Mouse (Mus musculus) layer of hippocampus, adult 8-10 months (tissue): ENCODE data around the gene Otog. TPM values are rescaled to one million over a fixed set of nuclear protein-coding genes. Genes with fewer than 3 reads are reported as not detected.

ENCODE experiments used
- DNase-seq, 2 experiments: peaks; one replicate each; pipeline ENCODE4 v3.0.0; 2022; ENCODE audit warnings: low spot score in 2 of 2
- total RNA-seq, 4 experiments: library from RNA; stranded (reverse); gene quantifications; 2 replicates each; pipeline ENCODE4 v1.2.4; 2022

Otog gene
- under 1 TPM in 3 of 4 experiments, not detected in 1; 0.19 to 0.27 (median 0.23) TPM for total RNA-seq

DNA sequence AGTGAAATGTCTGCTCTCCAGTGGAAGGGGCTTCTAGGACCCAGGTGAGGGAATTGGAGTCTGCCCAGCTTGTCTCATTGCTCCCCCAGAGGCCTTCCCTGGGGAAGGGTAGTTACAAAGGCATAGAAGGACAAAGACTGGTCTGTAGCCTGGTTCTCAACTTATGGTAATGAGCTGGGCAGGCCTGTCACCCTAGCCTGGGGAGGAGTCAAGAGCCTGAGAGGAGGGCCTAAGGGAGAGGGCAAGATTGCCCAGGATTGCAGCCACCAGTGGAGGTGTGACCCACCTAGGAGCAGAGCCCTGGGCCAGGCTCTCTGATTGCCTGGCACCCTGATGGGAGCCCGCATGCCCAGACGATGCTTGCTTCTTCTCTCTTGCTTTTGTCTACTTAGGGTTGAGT, at the start of gene Otog:
Gene Otog (plus strand): TSS at position 292 of the 400 bp plus-strand sequence.
- no peak for DNase-seq

DNA sequence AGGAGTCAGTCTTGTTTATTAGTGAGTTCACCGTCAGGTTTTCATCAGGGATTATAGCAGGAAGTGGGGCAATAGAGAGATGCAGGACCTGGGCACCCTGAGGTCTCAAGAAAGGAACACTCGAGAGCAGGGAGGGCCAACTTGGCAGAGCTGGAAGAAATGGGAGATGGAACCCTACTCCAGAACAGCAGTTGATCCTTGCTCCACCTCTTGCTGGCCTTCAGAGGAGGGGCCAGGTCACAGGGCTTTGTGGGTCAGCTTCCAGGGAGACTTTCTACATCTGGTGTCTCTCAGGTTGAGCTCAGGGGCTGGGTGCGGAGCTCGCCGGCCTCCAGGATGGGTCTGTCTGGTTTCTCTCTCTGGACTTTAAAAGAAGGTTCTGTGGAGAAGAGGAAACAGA, 45.4 kb upstream of the Otog start:
- DNase-seq: no peak

DNA sequence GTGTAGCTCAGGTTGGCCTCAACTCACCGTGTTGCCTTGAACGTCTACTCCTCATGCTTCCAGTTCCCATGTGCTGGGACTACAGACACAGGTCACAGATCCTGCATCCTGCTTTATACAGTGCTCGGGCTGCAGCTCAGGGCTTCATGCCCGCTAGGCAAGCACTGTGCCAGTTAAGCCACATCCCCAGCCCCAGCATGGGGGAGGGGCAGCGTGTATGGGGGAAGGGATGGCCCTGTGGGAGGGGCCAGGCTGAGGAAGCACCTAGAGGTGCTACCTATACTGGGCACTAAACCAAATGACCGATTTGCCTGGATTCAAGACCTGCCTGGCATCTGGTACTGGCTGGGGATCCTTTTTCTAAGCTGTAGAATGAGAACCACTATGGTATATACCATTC, 40.8 kb upstream of the Otog start:
- no peak for DNase-seq

DNA sequence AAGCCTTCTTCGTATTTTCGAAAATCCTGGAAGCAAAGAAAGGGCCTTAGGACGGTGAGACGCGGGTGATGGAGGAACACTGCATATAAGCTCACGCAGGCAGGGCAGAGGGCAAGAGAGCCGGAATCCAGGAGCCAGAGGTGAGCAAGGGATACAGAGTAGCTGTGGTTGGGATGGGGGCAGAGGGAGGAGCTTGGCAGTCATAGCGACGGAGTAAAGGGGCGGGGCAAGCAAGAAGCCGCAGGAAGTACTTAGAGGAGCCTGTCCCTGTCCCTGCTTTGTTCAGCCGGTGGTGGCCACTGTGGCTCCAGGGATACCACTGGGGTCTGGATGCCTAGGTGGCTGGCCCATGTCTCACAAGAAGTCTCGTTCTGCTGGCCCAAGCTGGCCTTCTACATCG, 39.1 kb upstream of the Otog start:
- no peak for DNase-seq

DNA sequence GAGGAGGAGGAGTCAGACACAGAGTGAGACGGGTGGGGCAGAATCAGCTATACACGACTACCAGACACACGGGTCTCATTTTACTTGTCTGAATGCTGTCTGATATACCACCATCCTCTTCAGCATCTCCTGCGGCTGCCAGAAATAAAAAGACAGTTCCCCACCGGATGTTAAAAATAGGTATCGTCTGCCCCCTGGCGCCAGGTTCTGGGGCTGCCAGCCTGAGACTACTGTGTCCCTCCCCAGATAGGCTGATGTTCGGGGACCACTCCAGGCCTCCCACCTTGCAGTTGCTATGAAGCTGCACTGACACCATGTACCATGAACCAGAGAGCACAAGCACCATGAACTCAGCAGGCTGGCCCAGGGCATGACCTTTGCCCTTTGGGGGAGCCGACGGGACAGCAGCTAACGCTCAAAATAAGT, 36.7 kb upstream of the Otog start:
- DNase-seq: peak in 1 of 2 experiments; percentile 57

DNA sequence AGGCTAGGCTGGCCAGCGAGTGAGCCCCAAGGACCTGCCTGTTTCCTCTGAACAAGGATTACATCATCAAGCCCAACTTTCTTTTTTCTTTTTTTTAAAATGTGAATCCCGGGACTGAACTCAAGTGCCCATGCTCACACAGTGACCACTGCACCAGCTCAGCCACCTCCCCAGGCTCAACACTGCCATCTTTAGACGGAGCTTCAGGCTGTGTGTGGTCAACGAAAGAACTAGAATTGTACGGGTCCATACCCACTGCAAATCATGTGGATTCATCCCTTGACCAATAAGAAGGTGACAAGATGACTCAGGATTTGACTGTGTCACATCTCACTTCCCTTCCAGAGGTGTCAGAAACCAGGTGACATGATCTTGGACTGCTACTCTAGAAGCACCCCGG, 36.0 kb upstream of the Otog start:
- no peak for DNase-seq

DNA sequence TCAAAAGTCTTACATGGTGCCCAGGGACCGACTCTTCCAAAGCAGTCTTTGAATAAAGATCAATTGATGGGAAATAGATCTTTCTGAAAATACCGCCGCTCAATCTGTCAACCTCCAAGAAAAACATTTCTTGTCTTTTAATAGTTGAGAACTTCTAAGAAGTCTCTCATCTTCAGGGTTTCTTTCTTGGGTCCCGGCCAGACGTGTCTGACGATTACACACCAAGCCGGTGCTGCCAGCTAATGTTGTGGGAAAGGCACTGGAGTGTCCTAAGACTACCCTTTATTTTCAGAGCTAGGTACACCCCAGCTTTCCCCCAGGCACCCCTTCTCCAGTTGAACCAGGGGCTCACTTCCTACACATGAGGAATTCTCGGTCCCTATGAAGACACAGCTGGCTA, 32.7 kb upstream of the Otog start:
- DNase-seq: no peak

DNA sequence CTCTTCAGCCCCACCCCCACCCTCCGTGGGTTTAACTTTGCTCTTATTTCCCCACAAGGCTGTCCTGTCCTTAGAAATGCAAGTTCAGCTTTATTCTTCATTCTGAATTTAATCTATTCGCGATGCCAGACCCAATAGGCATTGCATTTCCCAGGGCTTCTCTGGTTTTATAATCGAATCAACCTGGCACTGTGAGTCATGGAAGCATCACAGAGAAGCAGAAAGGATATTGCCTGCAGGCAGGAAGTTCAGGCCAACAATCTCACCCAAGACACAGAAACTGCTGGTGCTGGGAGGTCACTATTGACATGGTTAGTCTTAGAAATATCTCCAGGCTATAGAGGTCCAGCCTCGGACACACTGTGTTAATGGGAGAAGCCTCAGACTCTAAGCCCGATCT, 30.5 kb upstream of the Otog start:
- no peak for DNase-seq

DNA sequence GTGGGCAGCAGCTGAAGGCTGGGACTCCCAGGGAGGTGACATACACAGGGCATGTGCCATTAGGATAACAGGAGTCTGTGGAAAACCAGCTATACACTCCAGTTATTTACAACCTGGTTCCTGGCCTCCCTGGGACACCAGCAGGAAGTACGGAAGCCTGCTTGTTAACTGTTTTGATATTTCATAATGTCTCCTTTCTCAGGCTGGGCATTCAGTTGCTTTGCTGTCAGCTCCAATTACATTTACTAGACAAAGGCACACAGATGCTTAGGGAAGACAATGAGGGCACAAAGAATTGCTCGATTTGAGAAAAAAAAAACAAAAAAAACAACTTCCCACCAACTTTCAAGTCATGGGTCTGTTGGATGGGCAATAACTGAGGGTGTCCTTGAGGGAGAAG, 24.3 kb upstream of the Otog start:
- no peak for DNase-seq

DNA sequence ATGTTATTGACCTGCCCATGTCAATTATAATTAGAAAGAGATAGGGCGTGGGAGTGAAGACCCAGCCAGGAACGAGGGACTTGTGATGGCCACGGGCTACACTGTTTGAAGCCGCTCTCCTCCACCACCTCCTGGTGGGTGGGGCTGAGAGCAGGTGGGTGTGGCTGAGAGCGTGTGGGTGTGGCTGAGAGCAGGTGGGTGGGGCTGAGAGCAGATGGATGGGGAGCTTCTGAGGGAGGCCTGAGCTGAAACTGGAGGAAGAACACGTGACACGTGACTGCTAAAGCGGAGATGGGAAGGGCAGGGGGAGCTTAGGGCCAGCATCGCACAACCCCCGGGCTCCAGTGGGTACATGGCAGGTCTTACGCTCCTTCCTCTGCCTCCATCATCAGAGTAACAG, 22.4 kb upstream of the Otog start:
- no peak for DNase-seq

DNA sequence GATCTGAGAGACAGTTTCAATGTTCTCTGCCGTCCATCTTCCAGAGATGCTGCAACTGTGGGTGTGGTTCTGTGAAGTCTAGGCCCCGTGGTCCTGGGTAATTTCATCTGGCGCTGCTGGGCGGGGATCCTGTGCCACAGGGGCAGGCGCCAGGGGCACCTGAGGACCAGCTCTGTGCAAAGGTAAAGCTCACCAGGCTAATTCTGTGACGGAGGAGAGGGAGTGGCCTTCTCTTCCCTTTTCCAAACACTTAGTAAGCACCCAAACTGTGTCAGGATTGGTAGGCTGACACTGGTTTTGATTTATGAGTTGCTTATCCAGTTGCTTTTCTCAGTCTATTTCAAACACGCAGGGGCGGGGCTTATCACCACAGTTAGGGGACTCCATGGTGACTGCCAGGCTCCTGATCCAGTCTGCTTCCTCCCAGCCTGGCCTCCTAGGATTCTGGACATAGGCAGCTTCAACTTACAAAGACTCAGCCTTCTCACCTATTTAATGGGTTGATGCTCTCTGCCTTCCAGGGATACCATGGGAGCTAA, 20.1 kb upstream of the Otog start:
- DNase-seq: no peak

DNA sequence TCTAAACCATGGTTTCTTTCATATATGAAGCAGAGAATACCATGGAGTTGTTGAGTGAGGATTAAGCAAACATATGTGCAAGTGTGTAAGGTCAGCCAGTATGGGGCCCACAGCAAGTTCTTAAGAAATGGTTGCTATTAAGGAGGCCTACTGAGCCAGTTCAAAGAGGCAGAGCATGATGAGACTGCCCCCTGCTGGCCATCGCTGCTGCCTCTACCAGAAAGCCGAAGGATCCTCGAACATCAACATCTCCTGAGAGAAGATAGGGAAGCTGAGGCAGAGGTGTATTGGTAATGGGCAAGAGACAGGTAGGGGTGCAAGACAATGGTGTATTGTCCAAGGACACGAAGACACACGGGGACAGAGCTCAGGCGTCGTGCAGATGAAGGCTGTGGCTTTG, 14.5 kb upstream of the Otog start:
- DNase-seq: peak in 1 of 2 experiments; percentile 60

DNA sequence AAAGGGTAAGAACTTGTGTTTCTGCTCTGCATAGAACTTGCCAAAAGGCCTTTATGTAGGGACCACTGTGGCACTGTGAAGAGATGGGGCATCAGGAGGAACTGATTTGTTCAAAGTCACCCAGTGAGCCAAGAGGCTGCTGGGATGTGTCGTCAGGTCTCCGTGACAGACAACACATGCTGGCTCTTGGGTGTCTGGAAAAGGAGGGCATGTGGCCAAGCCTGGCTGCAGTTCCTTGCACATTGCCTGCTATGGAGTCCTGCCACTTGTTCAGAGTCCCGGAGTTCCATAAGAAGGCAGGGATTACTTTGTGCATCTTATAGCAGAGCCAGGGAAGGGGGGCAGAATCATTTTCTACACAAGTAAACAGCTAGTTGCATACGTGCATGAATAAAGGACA, 13.9 kb upstream of the Otog start:
- DNase-seq: peak in 1 of 2 experiments; percentile 14

DNA sequence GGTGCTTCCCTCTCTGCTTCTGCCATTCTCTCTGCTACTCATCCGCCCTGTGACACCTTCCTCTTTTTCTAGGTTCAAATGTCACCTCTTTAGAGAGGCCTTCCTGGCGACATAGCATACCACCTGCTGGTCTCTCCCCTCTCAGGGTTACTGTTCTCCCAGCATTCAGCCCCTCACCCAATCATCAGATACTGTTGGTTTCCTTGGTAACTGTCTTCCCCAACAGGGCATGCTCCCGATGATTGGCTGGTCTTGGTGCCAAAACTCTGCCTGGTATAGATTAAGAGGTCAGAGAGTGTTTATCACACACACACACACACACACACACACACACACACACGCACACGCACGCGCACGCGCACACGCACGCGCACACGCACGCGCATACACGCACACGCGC, 4.8 kb upstream of the Otog start:
- no peak for DNase-seq

DNA sequence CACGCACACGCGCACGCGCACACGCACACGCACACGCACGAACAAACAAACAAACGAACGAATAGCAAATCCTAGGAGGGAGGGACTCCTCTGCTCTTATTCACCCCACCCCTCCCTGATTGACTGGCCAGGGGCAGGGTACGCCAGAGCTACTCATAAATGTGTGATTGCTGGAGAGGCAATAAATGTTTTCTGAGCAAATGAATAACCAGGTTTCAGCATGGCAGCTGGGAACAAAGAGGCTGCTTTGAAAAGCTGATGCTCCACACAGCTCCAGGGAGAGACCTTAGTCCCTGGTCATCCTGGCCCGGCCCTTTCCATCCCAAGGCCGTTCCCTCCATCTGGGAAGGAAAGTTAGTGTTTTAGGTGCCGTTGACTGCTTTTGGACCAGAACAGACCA, 4.4 kb upstream of the Otog start:
- no peak for DNase-seq

DNA sequence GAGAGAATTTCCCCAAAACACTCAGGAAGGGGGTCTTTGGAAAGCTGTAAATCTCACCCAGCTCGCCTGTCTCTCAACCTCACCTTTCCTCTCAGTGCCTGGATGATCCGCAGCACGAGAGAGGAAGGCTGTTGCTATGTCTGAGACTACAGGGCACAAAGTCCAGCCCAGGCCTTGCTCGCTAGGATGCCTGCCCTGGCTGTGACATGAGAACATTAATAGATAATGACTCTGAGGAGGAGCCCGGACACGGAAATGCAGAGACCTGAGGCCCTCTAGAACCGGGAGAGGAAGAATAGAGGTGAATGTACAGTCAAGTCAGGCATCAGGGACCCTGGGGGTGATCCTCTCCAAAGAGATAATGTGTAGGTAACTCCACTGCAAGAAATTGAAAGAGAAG, 3.6 kb upstream of the Otog start:
- DNase-seq: no peak

DNA sequence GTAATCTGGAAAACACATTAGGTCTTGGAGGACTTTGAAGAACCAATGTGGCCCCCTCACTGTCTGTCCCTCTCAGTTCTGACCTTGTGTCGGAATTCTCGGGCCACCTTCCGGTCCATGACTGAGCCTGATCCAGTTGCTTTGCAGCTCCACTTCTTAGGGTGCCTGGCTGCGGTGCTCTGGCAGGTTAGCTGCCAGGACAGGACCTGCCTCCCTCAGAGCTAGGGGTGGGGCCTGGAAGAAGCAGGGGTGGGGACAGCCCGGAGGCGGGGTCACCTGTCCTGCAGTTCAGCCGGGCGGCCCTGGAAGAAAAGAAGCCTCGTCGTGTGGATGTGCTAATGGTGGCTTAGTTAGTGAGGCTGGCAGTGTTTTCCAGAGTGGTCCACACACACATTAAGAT, 2.4 kb upstream of the Otog start, which contains the start of gene Ush1c:
Gene Ush1c (minus strand): TSS at position 158 of the 400 bp plus-strand sequence.
- no peak for DNase-seq

DNA sequence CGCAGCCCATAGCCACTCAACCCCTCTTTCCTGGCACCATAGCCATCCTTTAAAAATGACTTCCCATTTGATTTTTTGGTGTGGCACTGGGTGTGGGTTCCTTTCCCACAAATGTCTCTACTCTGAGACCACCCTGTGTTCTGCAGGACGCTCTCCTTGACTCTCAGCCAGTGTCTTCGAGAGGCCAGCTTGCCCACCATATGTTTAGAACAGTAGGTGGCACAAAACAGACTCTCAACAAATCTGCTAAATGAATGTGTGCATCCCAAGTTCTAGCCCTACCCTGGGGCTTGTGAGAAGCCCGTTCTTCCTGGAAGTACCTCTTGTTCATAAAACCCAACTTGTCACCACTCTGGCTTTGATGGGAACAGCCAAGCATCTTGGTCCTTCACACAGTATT, 696 bp upstream of the Otog start:
- no peak for DNase-seq

DNA sequence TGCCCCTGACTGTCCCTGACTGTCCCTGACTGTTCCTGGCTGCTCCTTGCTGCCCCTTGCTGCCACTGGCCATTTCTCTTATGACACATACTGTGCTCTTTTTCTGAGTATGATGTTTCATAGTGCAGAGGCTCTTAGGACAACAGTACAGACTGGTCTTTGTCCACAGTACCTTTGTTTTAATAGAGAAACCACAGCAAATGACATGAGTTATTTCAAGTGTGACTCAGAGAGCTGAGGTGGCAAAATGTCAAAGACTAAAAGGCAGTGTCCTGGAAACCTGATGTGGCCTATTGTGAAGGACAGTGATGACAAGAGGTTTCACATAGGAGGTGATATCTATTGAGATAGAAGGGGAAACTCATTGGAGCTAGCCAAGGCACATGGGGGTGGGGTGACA, 6.1 kb downstream of the Otog start:
- DNase-seq: no peak

DNA sequence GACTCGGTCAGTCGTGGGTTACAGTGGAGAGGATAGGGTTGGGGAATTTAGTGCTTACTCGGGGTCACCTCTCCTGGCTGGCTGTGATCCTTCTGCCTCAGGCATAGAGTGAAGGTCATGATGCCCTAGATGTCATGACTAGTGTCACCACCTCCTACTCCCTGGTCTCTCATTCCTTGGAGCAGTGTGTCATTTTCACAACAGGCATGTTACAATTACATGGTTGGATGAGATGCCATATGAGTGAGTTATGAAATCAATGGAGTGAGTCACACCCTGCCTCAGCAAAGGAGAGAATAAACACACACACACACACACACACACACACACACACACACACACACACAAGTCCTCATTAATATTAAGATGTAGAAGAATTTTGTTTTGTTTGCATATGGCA, 6.8 kb downstream of the Otog start:
- no peak for DNase-seq

DNA sequence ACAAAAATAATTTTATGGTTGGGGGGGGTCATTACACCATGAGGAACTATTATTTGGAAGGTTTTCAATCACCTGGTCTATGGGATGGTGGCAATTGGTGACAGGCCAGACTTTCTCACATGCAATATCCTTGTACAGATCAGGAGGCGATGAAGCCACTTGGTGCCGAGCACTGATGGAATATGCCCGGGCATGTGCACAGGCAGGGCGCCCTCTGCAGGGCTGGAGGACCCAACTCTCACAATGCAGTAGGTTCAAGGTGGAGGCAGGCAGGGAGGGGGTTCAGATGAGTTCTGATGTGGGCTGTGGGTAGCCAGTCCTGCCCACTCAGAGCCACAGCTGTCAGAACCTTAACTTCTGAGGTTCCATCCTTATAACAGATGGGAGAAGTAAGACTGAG, 11.1 kb downstream of the Otog start:
- DNase-seq: no peak

DNA sequence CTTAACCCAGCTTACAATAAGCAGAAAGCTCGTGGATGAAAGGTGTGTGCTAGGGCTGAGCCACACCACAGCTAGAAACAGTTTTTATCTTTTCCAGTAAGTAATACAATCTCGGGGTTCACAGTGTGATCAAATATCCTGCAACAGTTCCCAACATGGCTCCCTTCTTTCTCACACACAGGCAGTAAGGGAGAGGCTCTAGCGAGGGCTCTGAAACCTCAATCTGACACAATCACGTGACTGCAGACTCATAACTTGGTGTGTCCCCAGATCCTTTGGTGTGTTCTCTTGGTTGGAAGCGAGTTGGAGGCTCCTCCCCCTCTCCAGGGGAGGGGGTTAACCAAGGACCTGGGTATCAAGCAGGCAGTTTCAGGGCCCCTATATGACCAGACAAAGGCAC, 35.4 kb downstream of the Otog start:
- DNase-seq: no peak

DNA sequence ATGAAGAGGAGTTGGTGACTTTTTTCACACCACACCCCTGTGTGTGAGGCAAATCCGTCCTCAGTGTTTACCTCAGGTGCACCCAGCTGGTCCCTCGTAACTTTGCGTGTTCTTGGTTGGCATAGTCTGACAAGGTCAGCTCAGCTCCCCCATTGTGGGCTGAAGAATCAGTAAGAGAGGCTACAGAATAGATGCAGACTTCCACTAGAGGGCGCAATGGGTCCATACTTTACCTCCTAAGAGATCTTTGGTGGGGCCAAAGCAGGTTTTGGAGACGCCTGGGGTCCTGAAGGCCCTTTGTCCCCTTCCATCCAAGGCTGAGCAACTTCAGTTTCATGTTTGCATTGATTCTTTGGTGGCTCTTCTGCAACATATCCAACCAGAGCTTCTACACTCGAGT, 39.2 kb downstream of the Otog start:
- DNase-seq: peak in 1 of 2 experiments; percentile 65

DNA sequence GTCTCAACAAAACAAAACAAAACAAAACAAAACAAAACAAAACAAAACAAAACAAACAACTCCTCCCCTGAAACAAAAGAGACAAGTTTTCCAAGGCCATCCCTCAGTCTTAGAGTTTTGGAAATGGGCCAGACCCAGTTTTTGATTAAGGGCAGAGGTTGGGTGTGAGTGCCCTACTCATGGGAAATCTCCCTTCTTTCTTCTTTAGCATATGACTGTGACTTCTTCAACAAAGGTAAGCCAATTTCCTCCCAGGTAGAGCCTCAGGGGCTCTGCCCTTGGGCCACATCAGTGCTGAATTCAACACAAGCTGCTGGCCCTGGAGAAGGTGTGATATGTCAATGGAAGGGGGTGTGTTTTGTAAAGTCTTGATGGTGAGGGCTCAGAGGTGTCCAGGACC, 40.1 kb downstream of the Otog start:
- no peak for DNase-seq
